Mouse (Mus musculus) monocyte, adult 59 days (primary cell): ENCODE measurements around the gene 5830473C10Rik. TPM values are rescaled to one million over a fixed set of nuclear protein-coding genes. Genes with fewer than 3 reads are reported as not detected.

Experiments
- total RNA-seq, 2 experiments: library from RNA; stranded (reverse); gene quantifications; one replicate each; pipeline ENCODE4 v1.2.4; 2023

The 5830473C10Rik gene
- not detected for total RNA-seq

DNA sequence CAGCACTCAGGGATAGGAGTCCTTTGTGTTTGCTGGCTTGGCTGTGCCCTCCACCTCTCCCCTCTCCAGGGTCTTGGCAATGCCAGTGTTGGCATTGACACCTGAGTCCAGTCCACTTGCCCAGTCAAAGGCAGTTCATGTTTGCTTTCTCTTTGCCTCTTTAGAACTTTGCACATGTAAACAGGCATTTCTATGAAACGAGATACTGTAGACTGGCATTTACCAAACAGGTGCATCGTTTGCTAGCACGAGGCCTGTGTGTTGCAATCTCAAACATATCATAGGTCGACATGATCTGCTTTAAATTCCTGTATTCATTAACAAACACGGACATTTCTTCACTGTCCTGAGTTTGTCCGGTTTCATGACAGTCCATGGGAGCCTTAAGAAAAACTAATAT is at the start of gene 5830473C10Rik:
TSS of gene 5830473C10Rik (plus strand) at position 365 of the 400 bp plus-strand sequence.

DNA sequence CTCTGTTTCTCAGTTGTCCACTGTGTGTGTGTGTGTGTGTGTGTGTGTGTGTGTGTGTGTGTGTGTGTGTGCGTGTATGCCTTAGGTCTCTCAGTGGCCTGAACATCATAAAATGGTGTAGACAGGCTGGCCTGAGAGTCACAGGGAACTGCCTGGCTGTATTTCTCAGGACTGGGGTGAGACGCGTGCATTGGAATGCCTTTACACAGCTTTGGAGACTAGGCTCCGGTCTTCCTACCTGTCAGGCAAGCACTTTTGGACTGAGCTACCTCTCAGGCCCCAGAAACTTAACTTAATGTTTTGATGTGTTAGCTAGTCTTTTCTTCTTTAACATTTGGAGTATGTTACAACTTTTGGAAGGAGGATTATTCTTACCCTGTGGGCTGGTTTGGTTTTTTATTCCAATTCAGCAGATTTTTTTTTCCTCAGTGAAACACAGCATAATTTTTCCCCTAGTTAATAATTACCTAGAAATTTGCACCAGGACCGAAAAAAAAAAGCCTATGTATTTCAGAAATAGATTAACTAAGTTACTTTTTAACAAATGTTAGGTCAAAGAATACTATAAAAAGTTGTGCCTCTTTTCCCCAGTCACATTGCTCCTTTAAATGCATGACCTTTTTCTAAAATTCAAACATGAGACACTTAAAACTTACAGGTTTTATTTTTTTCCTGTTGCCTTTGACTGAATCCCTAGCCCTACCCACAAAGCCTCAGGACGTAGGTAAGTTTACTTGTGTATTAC is 42.4 kb upstream of the 5830473C10Rik start, which contains the start of gene Afm:
TSS of gene Afm (plus strand) at position 577 of the 745 bp plus-strand sequence.

DNA sequence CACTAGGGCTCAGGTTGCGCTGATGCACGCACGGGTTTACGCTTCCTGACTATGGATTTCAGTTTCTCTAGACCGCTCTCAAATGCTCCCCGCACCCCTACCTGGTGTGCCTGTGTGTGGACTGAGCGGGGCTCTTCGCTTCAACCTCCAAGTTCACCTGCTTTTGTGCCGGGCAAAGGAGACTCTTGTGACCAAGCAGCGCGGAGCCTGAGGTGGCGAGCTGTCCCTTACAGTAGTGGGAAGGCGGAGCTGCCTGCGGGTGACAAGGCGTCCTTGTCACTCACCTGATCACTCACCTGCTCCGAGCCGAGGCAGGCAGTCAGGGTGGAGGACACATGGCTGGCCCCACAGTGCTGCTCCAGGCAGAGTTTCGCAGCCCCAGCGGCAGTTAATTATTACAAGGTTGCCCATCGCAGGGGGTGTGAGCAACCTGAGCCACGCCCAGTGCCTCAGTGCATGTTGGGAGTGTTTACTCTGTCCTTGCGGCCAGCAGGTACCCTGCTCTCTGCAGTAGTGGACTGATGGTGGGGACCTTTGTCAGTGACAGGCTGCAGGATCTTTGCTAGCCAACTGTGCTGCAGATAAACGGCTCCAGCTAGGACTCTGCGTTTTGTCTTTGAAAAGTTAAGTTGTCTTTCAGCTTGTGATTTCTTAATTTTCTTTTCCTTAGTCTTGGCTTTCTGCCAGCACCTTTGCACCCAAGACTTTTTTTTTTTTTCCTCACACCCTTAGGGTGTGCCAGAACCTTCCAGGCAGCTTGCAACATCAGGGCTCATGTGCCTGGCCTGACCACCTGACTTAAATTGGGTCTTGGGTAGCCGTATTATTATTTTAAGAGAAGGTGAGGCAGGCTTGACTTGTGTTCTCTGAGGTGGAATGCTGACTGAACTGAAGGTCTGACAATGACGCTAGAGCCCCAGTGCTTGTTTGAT is 79.6 kb downstream of the 5830473C10Rik start, which contains the start of gene Rassf6:
TSS of gene Rassf6 (minus strand) at position 372 of the 932 bp plus-strand sequence.

Other genes starting within 250 kb of the 5830473C10Rik start
- 100 to 1,000 TPM in 1 of 2 experiments, 10 to 100 TPM in 1; 90.4 to 102 TPM for gene Ankrd17, start 194.5 kb upstream of the 5830473C10Rik start, total RNA-seq
- under 1 TPM; 0.39 to 0.70 TPM for gene Gm9958, start 193.9 kb upstream of the 5830473C10Rik start, total RNA-seq
- gene Alb, start 100.2 kb upstream of the 5830473C10Rik start, total RNA-seq, result not detected
- under 1 TPM in 1 of 2 experiments, not detected in 1; 0.31 TPM for gene Afp, start 70.4 kb upstream of the 5830473C10Rik start, total RNA-seq
- gene Afm, start 42.2 kb upstream of the 5830473C10Rik start, total RNA-seq, result not detected
- not detected for gene Rassf6, start 79.5 kb downstream of the 5830473C10Rik start, total RNA-seq
- not detected for gene Cxcl5, start 198.3 kb downstream of the 5830473C10Rik start, total RNA-seq
- gene Ppbp, start 207.4 kb downstream of the 5830473C10Rik start, total RNA-seq, result not detected
- gene Pf4, start 211.3 kb downstream of the 5830473C10Rik start, total RNA-seq, result 1 to 10 TPM; 2.3 to 2.5 TPM
- under 1 TPM in 1 of 2 experiments, not detected in 1; 0.31 TPM for gene Cxcl3, start 225.0 kb downstream of the 5830473C10Rik start, total RNA-seq
- not detected for gene Cxcl15, start 233.4 kb downstream of the 5830473C10Rik start, total RNA-seq